Mouse (Mus musculus): ENCODE measurements around the gene Slc2a8.
"Not testable (repeated sequence)": the region's sequence is repeated elsewhere in the genome, so short reads cannot be mapped to it uniquely, and the experiment has no call there.

GRCm38 (mm10) chr2:33009055-33009454 is 27.2 kb upstream of the Slc2a8 start:
- not testable (repeated sequence) for TF ChIP-seq POLR2A (IDR thresholded peaks at IDR 0.05; ENCODE audit: insufficient read length, low read depth); E2F4 (IDR thresholded peaks at IDR 0.05; ENCODE audit: insufficient read depth); CEBPB (IDR thresholded peaks at IDR 0.05; ENCODE audit: insufficient read depth, poor library complexity, severe bottlenecking); POLR2AphosphoS2 (IDR thresholded peaks at IDR 0.05; ENCODE audit: insufficient read length, low read depth); MAX (IDR thresholded peaks at IDR 0.05; ENCODE audit: low read depth)
